Mouse (Mus musculus): ENCODE measurements around the gene Gm20388. TPM values are rescaled to one million over a fixed set of nuclear protein-coding genes. Genes with fewer than 3 reads are reported as not detected.
A peak's percentile ranks its signal among the peaks of the same experiment; 100 is the strongest.

The Gm20388 gene
- polyA plus RNA-seq, 1 experiment = 10.6 TPM

DNA sequence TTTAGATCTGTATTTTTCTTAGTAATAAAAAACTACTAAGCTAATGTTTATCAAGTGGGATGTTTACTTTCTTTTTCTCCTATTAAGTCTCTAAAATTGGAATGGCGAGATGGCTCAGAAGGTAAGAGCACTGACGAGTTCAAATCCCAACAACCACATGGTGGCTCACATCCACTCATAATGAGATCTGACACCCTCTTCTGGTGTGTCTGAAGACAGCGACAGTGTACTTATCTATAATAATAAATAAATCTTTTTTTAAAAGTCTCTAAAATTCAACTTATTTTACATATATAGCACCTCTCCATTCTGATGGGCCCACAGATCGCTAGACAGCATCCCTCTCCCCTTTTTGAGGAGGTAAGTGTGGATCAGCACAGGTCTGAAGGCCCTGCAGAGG is 2699.6 kb downstream of the Gm20388 start:
- H3K4me3 ChIP-seq (replicated peaks; ENCODE audit: control insufficient read depth, low read depth, low read length) = peak overlapping the region; percentile 30
- 59% methylated on average over 4 of the region's 4 CpGs for WGBS
- peaks cover 6% of the 10 kb centered on the region for H3K4me1 ChIP-seq (ENCODE audit: control insufficient read depth, insufficient read depth, low read length)
- TF ChIP-seq CTCF (IDR thresholded peaks at IDR 0.05; ENCODE audit: control insufficient read depth, insufficient read depth, low read length) (no peak), POLR2A (IDR thresholded peaks at IDR 0.05; ENCODE audit: borderline replicate concordance, control insufficient read depth, low read depth, low read length) (no peak)
- H3K27ac ChIP-seq (ENCODE audit: control insufficient read depth, insufficient read depth, low read depth, low read length, poor library complexity) = no peak overlapping the region

DNA sequence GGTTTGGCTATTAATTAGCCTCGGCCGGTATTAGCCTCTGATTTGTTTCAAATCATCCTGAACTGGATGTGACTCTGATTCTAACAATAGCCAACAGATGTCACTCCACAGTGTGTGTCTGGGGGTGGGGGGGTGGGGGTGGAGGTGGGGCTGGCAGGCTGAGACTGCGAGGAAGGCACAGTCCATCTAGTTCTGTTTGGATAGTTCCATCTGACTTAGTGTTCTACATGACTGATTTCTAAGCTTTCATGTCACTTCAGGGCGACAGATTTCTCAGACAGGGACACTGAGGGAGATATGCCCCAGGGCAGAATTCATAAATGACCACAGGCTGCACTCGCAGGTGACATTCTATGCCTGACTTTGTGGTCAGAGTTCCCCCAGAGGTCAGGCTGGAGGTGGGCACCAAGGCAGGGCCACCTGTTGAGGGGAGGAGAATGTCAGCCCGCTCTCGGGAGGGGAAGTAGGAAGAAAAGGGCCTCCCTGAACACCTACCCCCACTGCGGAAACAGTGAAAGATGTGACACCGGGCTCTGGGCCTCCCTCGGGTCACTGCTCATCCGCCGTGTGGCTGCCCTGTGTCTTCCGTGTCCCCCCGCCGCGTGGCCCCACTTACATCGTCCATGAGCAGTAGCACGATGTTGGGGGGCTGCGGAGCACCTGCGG is 2700.1 kb downstream of the Gm20388 start:
- Histone ChIP-seq H3K4me3 (replicated peaks; ENCODE audit: control insufficient read depth, low read depth, low read length) (peak overlapping the region; percentile 87), H3K27ac (ENCODE audit: control insufficient read depth, insufficient read depth, low read depth, low read length, poor library complexity) (peak overlapping the region; percentile 97), H3K4me1 (ENCODE audit: control insufficient read depth, insufficient read depth, low read length) (peaks cover 6% of the 10 kb centered on the region)
- TF ChIP-seq POLR2A (IDR thresholded peaks at IDR 0.05; ENCODE audit: borderline replicate concordance, control insufficient read depth, low read depth, low read length) (no peak), CTCF (IDR thresholded peaks at IDR 0.05; ENCODE audit: control insufficient read depth, insufficient read depth, low read length) (no peak)
- WGBS = 3% methylated on average over 20 of the region's 20 CpGs

DNA sequence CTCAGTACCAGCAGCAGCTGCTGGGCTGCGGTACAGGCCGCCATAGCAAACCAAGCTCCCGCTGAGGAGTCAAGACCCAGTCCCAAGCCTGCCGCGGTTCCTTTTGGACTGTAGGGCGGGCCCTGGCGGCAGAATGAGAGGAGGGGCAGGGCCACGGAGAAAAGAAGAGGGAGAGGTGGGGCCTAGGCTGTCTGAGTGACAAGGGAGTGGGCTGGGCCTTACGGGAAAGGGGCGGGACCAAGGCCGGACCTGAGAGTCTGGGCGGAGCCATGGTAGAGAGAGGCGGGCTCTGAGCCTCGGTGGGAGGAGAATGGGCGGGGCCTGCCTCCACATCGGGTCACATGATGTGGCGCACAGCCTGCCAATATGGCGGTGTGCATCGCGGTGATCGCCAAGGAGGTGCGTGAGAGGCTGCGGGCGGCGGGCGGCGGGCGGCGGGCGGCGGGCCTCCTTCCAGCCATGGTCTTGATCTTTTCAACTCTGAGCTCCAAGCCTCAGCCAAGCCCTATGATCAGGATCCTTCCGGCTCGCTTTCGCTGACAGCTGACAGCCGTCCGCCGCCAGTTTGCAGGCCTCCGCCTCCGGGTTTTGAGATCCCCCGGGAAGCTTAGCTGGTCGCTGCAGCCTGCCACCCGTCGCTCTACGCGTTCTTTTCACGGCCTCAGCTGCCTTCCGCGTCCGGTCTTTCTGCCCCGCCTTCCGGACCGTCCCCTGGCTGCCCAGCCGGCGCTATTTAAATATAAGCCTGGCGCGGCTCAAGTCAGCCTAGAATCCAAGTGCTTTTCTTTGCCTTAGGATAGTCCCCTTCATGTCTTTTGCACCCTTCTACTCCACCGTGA is 2700.9 kb downstream of the Gm20388 start, which contains the start of the genes Galns and Trappc2l:
Gene Galns, minus strand, starts transcription at position 169 of the 839 bp plus-strand sequence.
Gene Trappc2l, plus strand, starts transcription at position 346 of the 839 bp plus-strand sequence.
- H3K4me3 ChIP-seq (replicated peaks; ENCODE audit: control insufficient read depth, low read depth, low read length) = peak within 1 kb of the TSS; percentile 87
- TF ChIP-seq POLR2A (IDR thresholded peaks at IDR 0.05; ENCODE audit: borderline replicate concordance, control insufficient read depth, low read depth, low read length) (peak; percentile 80; the same call in 1 of the 2 replicates), CTCF (IDR thresholded peaks at IDR 0.05; ENCODE audit: control insufficient read depth, insufficient read depth, low read length) (peak; percentile 31; the same call in 1 of the 2 replicates)
- under 1% methylated on average over 56 of the region's 57 CpGs for WGBS
- H3K27ac ChIP-seq (ENCODE audit: control insufficient read depth, insufficient read depth, low read depth, low read length, poor library complexity) = peak within 1 kb of the TSS; percentile 97
- H3K4me1 ChIP-seq (ENCODE audit: control insufficient read depth, insufficient read depth, low read length) = peaks cover 6% of the 10 kb centered on the region

DNA sequence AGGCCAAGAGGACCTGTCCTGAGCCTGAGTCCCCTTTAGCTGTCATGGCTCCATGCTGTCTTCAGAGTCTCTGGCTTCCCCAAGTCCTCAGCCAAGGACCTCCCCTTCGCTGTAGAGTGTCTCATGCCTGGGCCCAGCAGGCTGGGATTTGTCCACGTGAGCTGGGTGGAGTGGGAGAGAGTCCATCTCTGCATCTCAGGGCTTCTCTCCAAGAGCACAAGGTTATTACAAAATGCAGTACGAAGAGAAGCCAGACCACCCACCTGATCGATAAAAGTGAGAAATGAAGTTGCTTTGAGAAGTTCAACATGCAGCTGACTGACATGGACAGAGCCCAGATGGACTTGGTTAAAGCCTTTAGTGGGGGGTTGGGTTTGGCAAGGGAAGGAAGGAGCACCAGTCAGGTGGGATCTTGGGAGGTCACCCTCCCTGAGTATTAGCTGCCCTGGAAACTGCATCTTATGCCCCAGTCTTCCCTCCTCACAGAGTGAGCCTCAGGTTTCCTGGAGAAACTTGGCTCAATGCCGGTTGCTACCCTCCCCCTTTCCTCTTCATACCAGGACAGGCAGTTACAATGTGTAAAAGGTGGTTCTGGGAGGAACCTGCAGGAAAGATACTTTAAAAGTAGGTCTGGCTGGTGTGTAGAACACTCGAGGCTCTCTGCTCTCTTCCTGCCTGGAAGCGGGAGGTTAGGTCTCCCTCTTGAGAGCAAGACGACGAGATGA is 2705.7 kb downstream of the Gm20388 start:
- Histone ChIP-seq H3K4me3 (replicated peaks; ENCODE audit: control insufficient read depth, low read depth, low read length) (no peak overlapping the region), H3K4me1 (ENCODE audit: control insufficient read depth, insufficient read depth, low read length) (peaks cover 5% of the 10 kb centered on the region), H3K27ac (ENCODE audit: control insufficient read depth, insufficient read depth, low read depth, low read length, poor library complexity) (no peak overlapping the region)
- no peak for TF ChIP-seq POLR2A (IDR thresholded peaks at IDR 0.05; ENCODE audit: borderline replicate concordance, control insufficient read depth, low read depth, low read length)
- TF ChIP-seq CTCF (IDR thresholded peaks at IDR 0.05; ENCODE audit: control insufficient read depth, insufficient read depth, low read length) = no peak
- 69% methylated on average over 9 of the region's 9 CpGs for WGBS

DNA sequence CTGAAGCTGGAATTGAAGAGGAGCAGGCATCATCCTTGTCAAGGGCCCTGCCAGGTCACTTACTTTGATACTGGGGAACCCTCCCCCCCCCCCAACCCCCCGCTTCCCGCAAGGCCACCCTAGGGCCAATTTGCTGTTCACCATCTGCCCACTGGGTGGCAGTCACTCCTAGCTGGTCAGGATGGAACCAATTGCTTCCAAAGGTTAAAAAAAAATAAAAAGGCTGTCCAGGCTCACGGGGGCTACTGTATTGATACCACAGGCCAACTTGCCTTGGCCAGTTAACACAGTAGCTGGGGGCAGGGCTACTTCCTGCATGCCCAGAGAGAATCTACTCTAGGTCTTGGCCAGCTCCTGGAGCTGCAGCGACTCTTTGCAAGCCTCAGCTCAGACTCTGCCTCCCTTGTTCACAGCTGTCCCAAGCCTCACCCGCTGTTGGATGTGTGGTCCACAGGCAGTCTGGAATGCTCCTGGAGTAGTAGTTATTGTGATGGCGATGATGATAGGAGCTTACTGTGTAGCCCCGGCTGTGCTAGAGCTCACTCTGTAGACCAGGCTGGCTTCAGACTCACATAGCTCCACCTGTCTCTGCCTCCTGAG is 2707.4 kb downstream of the Gm20388 start:
- no peaks in the 10 kb centered on the region; the same call in 1 of the 2 replicates for H3K4me1 ChIP-seq (ENCODE audit: control insufficient read depth, insufficient read depth, low read length)
- WGBS = 46% methylated on average over 5 of the region's 7 CpGs
- H3K4me3 ChIP-seq (replicated peaks; ENCODE audit: control insufficient read depth, low read depth, low read length) = no peak overlapping the region
- H3K27ac ChIP-seq (ENCODE audit: control insufficient read depth, insufficient read depth, low read depth, low read length, poor library complexity) = 0 out of 2 replicates have a peak overlapping the region, but pooled peaks have one; percentile 1
- TF ChIP-seq CTCF (IDR thresholded peaks at IDR 0.05; ENCODE audit: control insufficient read depth, insufficient read depth, low read length) = peak; percentile 79
- TF ChIP-seq POLR2A (IDR thresholded peaks at IDR 0.05; ENCODE audit: borderline replicate concordance, control insufficient read depth, low read depth, low read length) = no peak

DNA sequence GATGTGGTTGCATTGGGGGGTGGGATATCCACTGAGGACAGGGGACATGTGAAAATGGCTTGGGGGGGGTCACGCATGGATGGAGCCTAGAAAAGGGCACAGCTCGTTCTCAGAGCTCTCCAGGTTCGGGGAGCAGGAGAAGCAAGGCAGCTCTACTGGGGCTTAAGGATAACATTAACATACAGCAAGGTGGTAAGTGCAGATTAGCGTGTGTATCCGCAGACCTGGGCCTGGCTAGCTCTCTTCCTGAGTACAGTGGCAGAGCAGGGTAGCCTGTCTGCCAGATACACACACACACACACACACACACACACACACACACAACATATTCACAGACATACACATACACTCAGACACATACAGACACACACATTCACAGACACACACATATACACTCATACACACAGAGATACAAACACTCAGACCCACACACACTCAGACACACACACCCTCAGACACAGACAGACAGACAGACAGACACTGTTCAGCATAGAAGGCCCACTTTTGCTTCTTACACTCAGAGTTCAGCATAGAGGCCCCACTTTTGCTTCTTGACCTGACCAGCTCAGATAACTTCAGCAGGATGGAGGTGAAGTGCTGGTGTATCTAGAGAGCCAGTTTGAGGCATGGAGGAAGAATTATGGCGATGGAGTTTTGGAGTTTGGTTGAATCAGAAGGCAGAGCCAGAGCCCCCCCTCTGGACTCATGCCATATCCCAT is 2708.2 kb downstream of the Gm20388 start:
- 65% methylated on average over 6 of the region's 6 CpGs for WGBS
- Histone ChIP-seq H3K4me1 (ENCODE audit: control insufficient read depth, insufficient read depth, low read length) (no peaks in the 10 kb centered on the region; the same call in 1 of the 2 replicates), H3K4me3 (replicated peaks; ENCODE audit: control insufficient read depth, low read depth, low read length) (no peak overlapping the region), H3K27ac (ENCODE audit: control insufficient read depth, insufficient read depth, low read depth, low read length, poor library complexity) (peak overlapping the region; percentile 2; the same call in 1 of the 2 replicates)
- no peak for TF ChIP-seq CTCF (IDR thresholded peaks at IDR 0.05; ENCODE audit: control insufficient read depth, insufficient read depth, low read length)
- TF ChIP-seq POLR2A (IDR thresholded peaks at IDR 0.05; ENCODE audit: borderline replicate concordance, control insufficient read depth, low read depth, low read length) = no peak

DNA sequence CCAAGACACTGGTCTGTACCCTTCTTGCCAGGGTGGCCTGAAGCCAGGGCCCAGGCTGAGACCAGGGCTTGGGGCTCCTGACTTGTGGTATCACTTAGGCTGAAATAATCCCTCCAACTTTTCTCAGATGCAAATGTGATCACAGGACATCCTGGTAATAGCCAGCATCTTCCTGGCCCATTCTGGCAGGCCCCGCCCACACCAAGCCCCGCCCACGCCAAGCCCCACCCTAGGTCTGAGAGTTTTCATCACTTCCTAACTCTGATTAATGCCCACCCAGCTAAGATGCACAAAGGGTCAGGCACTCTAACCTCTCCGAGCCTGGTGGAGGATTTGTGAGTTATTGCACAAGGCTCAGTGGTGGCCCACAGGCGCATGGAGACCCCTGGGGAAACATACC is 2709.8 kb downstream of the Gm20388 start:
- H3K4me1 ChIP-seq (ENCODE audit: control insufficient read depth, insufficient read depth, low read length) = no peaks in the 10 kb centered on the region; the same call in 1 of the 2 replicates
- H3K27ac ChIP-seq (ENCODE audit: control insufficient read depth, insufficient read depth, low read depth, low read length, poor library complexity) = no peak overlapping the region
- no peak overlapping the region for H3K4me3 ChIP-seq (replicated peaks; ENCODE audit: control insufficient read depth, low read depth, low read length)
- TF ChIP-seq CTCF (IDR thresholded peaks at IDR 0.05; ENCODE audit: control insufficient read depth, insufficient read depth, low read length) (no peak), POLR2A (IDR thresholded peaks at IDR 0.05; ENCODE audit: borderline replicate concordance, control insufficient read depth, low read depth, low read length) (no peak)
- 38% methylated on average over 5 of the region's 5 CpGs for WGBS

Measured in bone marrow, adult 2 months (tissue).